Mouse (Mus musculus) urinary bladder, postnatal 0 days (tissue): Measurements from ENCODE around the gene Mei4. TPM values are rescaled to one million over a fixed set of nuclear protein-coding genes. Genes with fewer than 3 reads are reported as not detected.

ENCODE experiments used
- polyA plus RNA-seq: library from polyadenylated mRNA; unstranded; fragments of >200 nt; fragmentation: Nextera tagmentation; extraction: Ambion mirVana; gene quantifications from 2 replicates; pipeline ENCODE4 v1.2.1, GENCODE M21; 2015

Mei4 gene
- 0.07 TPM in 1 of 2 replicates, not detected in the other for polyA plus RNA-seq

DNA sequence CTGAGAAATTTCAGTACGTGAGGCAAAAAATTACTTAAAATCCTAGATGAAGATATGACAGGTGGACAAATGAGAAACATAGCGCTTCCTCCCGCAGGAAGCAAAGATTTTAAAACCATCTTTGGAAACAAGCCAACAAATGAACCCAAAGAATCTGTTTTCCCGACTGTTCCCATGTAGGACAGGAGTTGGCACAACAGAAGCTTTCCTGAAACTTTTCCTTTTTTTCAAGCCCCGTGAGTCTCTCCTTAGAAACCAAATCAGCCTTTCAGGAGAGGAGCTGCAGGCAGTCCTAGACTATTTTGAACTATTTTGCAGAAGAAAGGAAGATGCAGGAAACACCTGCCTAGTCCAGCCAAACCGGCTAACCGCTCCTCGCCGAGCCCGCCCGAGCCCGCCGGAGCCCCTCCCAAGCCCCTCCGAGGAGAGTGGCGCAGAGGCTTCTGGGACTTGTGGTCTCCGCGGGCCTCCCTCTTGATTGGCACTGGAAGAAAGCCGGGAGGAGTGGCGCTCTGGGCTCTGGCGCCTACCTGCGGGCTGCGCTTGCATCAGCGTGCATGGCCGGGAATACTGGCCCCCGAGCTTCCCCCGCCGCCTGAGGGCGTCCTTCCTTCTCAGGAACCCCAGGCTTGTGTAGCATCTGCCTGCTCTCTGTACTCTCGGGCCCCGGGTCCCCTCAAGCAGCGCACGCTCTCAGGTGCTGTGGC is at the start of gene Mei4:
Mei4 (plus strand) TSS at position 490 of the 707 bp plus-strand sequence.

Other genes starting within 250 kb of the Mei4 start
- 1.0 and 1.1 TPM in 2 replicates for gene Htr1b, start 229.8 kb upstream of the Mei4 start, polyA plus RNA-seq